Mouse (Mus musculus): Measurements from ENCODE around the gene Rab34. TPM values are rescaled to one million over a fixed set of nuclear protein-coding genes. Genes with fewer than 3 reads are reported as not detected.

The Rab34 gene
- polyA plus RNA-seq, 1 experiment from 2014 or later: 54.6 TPM

DNA sequence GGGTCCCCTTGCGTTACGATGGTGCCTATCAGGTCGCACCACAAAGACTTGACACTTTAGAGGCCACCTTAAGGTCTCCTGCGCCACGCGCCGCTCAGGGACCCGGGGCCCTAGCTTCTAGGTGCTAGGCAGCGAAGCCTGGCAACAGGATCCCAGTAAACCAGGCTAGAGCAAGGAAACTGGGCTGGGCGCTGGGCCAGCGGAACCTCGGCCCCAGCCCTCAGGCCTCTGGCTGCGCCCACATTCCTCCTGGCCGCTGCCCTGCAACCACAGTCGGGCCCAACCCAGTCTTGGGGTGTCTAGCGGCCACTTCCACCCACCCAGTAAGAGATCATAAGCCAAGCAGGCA is 22.5 kb upstream of the Rab34 start:
- peak overlapping the region; percentile 91 for H3K9ac ChIP-seq
- peak overlapping the region; percentile 71 for H3K4me3 ChIP-seq
- no peaks in the 10 kb centered on the region for H3K27me3 ChIP-seq (replicated peaks)
- ATAC-seq (ENCODE audit: insufficient number of reproducible peaks, low FRiP score): peak; percentile 33
- no peaks in the 10 kb centered on the region for H3K9me3 ChIP-seq (replicated peaks)
- peaks cover 22% of the 10 kb centered on the region for H3K36me3 ChIP-seq
- H3K4me2 ChIP-seq: peak overlapping the region; percentile 81
- peaks cover 36% of the 10 kb centered on the region for H3K4me1 ChIP-seq (replicated peaks)
- peak overlapping the region; percentile 93 for H3K27ac ChIP-seq (ENCODE audit: poor library complexity, severe bottlenecking)
- WGBS: 4% methylated on average over 16 of the region's 16 CpGs

- Histone ChIP-seq H3K4me1 (replicated peaks) (peaks cover 34% of the 10 kb centered on the region), H3K4me3 (peak overlapping the region; percentile 71), H3K36me3 (peaks cover 22% of the 10 kb centered on the region), H3K9ac (peak overlapping the region; percentile 91), H3K4me2 (peak overlapping the region; percentile 81), H3K27ac (ENCODE audit: poor library complexity, severe bottlenecking) (peak overlapping the region; percentile 93), H3K27me3 (replicated peaks) (no peaks in the 10 kb centered on the region), H3K9me3 (replicated peaks) (no peaks in the 10 kb centered on the region)
- 39% methylated on average over 4 of the region's 4 CpGs for WGBS
- ATAC-seq (ENCODE audit: insufficient number of reproducible peaks, low FRiP score): no peak
These were observed 22.1 kb upstream of the Rab34 start for GRCm38 (mm10) chr11:78166161-78166560.

DNA sequence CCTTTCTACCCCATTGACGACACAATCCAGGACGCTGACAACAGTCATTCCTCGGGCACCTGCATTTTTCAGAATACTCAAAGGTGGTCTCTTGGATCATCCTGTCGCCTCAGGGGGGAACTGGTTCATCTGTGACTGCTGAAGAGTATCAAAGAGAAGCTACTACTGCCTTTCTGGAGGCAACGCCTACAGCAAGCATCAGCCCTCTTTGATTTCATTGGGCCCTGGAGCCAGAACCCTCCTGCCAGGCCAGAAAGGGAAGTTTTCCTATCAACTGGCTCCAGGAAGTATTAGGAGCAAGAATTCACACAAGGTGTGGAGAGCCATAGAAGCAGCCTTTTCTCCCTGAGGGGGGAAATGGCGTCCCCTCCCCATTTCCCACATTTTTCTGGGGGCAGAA is 21.6 kb upstream of the Rab34 start:
- Histone ChIP-seq H3K36me3 (peaks cover 19% of the 10 kb centered on the region), H3K4me1 (replicated peaks) (peaks cover 30% of the 10 kb centered on the region), H3K9ac (no peak overlapping the region), H3K27ac (ENCODE audit: poor library complexity, severe bottlenecking) (no peak overlapping the region), H3K4me2 (no peak overlapping the region), H3K27me3 (replicated peaks) (no peaks in the 10 kb centered on the region), H3K9me3 (replicated peaks) (no peaks in the 10 kb centered on the region), H3K4me3 (no peak overlapping the region)
- no peak for ATAC-seq (ENCODE audit: insufficient number of reproducible peaks, low FRiP score)
- WGBS: 66% methylated on average over 6 of the region's 6 CpGs

GRCm38 (mm10) chr11:78167257-78167959 is 20.8 kb upstream of the Rab34 start:
- WGBS: 88% methylated on average over 14 of the region's 14 CpGs

GRCm38 (mm10) chr11:78168541-78169468 is 19.4 kb upstream of the Rab34 start:
- H3K4me3 ChIP-seq: no peak overlapping the region

More at GRCm38 (mm10) chr11:78167257-78167959, 20.8 kb upstream of the Rab34 start:
- H3K4me3 ChIP-seq: no peak overlapping the region
- no peaks in the 10 kb centered on the region for H3K9me3 ChIP-seq (replicated peaks)
- no peak overlapping the region for H3K27ac ChIP-seq (ENCODE audit: poor library complexity, severe bottlenecking)
- H3K27me3 ChIP-seq (replicated peaks): no peaks in the 10 kb centered on the region
- H3K9ac ChIP-seq: no peak overlapping the region
- H3K4me1 ChIP-seq (replicated peaks): peaks cover 23% of the 10 kb centered on the region
- ATAC-seq (ENCODE audit: insufficient number of reproducible peaks, low FRiP score): no peak
- H3K4me2 ChIP-seq: no peak overlapping the region
- H3K36me3 ChIP-seq: peaks cover 11% of the 10 kb centered on the region

GRCm38 (mm10) chr11:78170306-78170705 is 17.9 kb upstream of the Rab34 start:
- Histone ChIP-seq H3K27ac (ENCODE audit: poor library complexity, severe bottlenecking) (no peak overlapping the region), H3K9ac (no peak overlapping the region), H3K4me3 (no peak overlapping the region), H3K4me1 (replicated peaks) (peaks cover 10% of the 10 kb centered on the region), H3K9me3 (replicated peaks) (no peaks in the 10 kb centered on the region), H3K4me2 (no peak overlapping the region), H3K27me3 (replicated peaks) (no peaks in the 10 kb centered on the region), H3K36me3 (peaks cover 11% of the 10 kb centered on the region)
- WGBS: 84% methylated on average over 15 of the region's 15 CpGs
- ATAC-seq (ENCODE audit: insufficient number of reproducible peaks, low FRiP score): no peak

More at GRCm38 (mm10) chr11:78168541-78169468, 19.4 kb upstream of the Rab34 start:
- peaks cover 11% of the 10 kb centered on the region for H3K36me3 ChIP-seq
- no peak overlapping the region for H3K9ac ChIP-seq
- no peaks in the 10 kb centered on the region for H3K27me3 ChIP-seq (replicated peaks)
- no peak for ATAC-seq (ENCODE audit: insufficient number of reproducible peaks, low FRiP score)
- H3K4me1 ChIP-seq (replicated peaks): peaks cover 12% of the 10 kb centered on the region
- WGBS: 45% methylated on average over 19 of the region's 19 CpGs
- H3K9me3 ChIP-seq (replicated peaks): no peaks in the 10 kb centered on the region
- H3K4me2 ChIP-seq: peak overlapping the region; percentile 29
- H3K27ac ChIP-seq (ENCODE audit: poor library complexity, severe bottlenecking): no peak overlapping the region

DNA sequence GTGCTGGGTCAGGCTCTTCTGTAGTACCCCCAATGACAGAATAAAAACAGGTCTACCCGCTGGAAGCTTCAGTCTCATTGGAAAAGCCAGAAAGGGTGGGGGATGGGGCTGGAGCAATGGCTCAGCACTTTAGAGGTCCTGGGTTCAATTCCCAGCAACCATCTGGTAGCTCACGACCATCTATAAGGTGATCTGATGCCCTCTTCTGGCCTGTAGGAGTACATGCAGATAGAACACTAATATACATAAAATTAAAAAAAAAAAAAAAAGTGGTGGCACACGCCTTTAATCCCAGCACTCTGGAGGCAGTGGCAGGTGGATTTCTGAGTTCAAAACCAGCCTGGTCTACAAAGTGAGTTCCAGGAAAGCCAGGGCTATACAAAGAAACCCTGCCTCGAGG is 16.9 kb upstream of the Rab34 start:
- 75% methylated on average over 4 of the region's 4 CpGs for WGBS

GRCm38 (mm10) chr11:78172034-78172747 is 16.0 kb upstream of the Rab34 start:
- Histone ChIP-seq H3K4me2 (no peak overlapping the region), H3K9ac (peak overlapping the region; percentile 0; the same call in 1 of the 2 replicates), H3K4me3 (no peak overlapping the region), H3K36me3 (peaks cover 11% of the 10 kb centered on the region), H3K27ac (ENCODE audit: poor library complexity, severe bottlenecking) (no peak overlapping the region), H3K27me3 (replicated peaks) (no peaks in the 10 kb centered on the region), H3K4me1 (replicated peaks) (peaks cover 7% of the 10 kb centered on the region; the same call in 1 of the 2 replicates), H3K9me3 (replicated peaks) (no peaks in the 10 kb centered on the region)
- ATAC-seq (ENCODE audit: insufficient number of reproducible peaks, low FRiP score): no peak
- 83% methylated on average over 16 of the region's 16 CpGs for WGBS

More for the DNA sequence above, 16.9 kb upstream of the Rab34 start:
- Histone ChIP-seq H3K36me3 (peaks cover 11% of the 10 kb centered on the region), H3K9ac (no peak overlapping the region), H3K27me3 (replicated peaks) (no peaks in the 10 kb centered on the region), H3K27ac (ENCODE audit: poor library complexity, severe bottlenecking) (no peak overlapping the region), H3K9me3 (replicated peaks) (no peaks in the 10 kb centered on the region), H3K4me1 (replicated peaks) (peaks cover 7% of the 10 kb centered on the region), H3K4me3 (no peak overlapping the region), H3K4me2 (no peak overlapping the region)
- ATAC-seq (ENCODE audit: insufficient number of reproducible peaks, low FRiP score): no peak

DNA sequence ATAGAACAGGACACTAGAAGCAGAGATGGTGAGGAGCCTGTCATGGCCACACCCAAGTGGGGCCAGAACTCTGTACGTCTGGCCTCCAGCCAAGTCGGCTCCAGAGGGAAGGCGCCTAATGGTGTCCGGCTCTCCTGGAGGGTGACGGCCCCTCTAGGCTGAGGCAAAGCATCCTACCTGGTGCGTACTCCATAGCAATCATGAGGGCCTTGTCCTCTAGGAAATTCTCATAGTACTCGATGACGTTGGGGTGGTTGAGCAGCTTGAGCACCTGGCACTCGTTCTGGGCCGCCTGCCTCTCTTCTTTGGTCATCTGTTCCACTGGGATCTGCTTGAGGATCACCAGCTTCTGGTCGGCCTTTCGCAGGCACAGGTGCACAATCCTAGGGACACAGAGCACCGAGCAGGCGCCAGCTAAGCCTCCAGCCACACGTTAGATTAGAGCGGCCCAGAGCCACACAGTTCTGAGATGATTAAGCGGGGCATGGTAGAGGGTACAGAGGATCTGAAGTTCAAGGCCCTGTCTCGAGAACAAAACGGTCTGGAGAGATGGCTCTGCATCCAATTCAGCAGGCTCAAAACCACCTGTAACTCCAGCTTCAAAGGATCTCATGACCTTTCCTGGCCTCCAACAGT is 15.4 kb upstream of the Rab34 start:
- H3K27ac ChIP-seq (ENCODE audit: poor library complexity, severe bottlenecking): no peak overlapping the region
- no peak overlapping the region for H3K4me3 ChIP-seq
- H3K36me3 ChIP-seq: peaks cover 11% of the 10 kb centered on the region
- no peaks in the 10 kb centered on the region for H3K27me3 ChIP-seq (replicated peaks)
- 77% methylated on average over 19 of the region's 19 CpGs for whole genome bisulfite sequencing
- H3K9ac ChIP-seq: 0 out of 2 replicates have a peak overlapping the region, but pooled peaks have one; percentile 0
- H3K4me2 ChIP-seq: no peak overlapping the region
- no peaks in the 10 kb centered on the region for H3K9me3 ChIP-seq (replicated peaks)
- ATAC-seq (ENCODE audit: insufficient number of reproducible peaks, low FRiP score): no peak
- peaks cover 7% of the 10 kb centered on the region for H3K4me1 ChIP-seq (replicated peaks)

DNA sequence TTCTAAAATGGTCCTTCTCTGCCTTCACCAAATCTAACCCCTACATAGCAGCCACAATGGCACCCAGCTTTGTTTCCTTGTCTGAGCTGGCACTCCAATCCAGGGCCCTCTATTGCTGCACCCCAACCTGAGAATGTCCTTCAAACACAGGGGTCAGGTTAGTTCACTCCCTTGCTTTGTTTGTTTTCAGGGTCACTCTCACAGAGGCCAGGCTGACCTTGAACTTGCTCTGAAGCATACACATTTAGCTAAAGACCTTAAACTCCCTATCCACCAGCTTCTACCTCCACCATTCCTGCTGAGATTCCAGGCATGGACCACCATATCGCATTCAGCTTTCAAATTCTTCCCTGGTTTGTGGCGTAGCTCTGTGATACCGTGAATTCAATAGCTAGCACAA is 13.7 kb upstream of the Rab34 start:
- Histone ChIP-seq H3K27me3 (replicated peaks) (no peaks in the 10 kb centered on the region), H3K4me3 (no peak overlapping the region), H3K4me1 (replicated peaks) (peaks cover 13% of the 10 kb centered on the region), H3K27ac (ENCODE audit: poor library complexity, severe bottlenecking) (no peak overlapping the region), H3K9ac (no peak overlapping the region), H3K9me3 (replicated peaks) (no peaks in the 10 kb centered on the region), H3K36me3 (peaks cover 14% of the 10 kb centered on the region), H3K4me2 (no peak overlapping the region)
- 96% methylated on average over 3 of the region's 3 CpGs for WGBS
- ATAC-seq (ENCODE audit: insufficient number of reproducible peaks, low FRiP score): no peak

All from heart, embryonic 12.5 days (tissue).